9 mouse cellular contexts compared by ENCODE assay signal in genomic region chr5:115155831-115156230, GRCm38 (mm10). TPM values are rescaled to one million over a fixed set of nuclear protein-coding genes. Genes with fewer than 3 reads are reported as not detected.
A peak's percentile ranks its signal among the peaks of the same experiment; 100 is the strongest.
DNase-seq lines count a peak whose midpoint lies in the region; ATAC-seq lines count a peak whose summit lies in the region.
"Had no signal": no experiment of that assay in that cellular context is flagged by ENCODE, and none has a peak within 500 bp of the region (broad histone marks: within the 10 kb centered on the region; RNA-seq: fewer than 3 reads in every experiment).

No protein-coding gene starts in this region.

- H3K4me2 ChIP-seq in hindbrain, embryonic 15.5 days, result peak overlapping the region; percentile 92
- H3K4me2 ChIP-seq in liver, embryonic 11.5 days, result peak overlapping the region; percentile 94
- H3K4me2 ChIP-seq in neural tube, embryonic 14.5 days (ENCODE audit: low read depth, low read length), result peak overlapping the region; percentile 95

- H3K36me3 ChIP-seq in hindbrain, embryonic 15.5 days, result no peaks in the 10 kb centered on the region
- peaks cover 3% of the 10 kb centered on the region for H3K36me3 ChIP-seq in liver, embryonic 11.5 days (ENCODE audit: control insufficient read depth, insufficient read depth, low read length)
- peaks cover 2% of the 10 kb centered on the region; the same call in 1 of the 2 replicates for H3K36me3 ChIP-seq in neural tube, embryonic 14.5 days (ENCODE audit: control insufficient read depth, insufficient read depth, low read length)

- DNase-seq in cerebellum, postnatal 25 days, result peak; percentile 16 to 47
- no peak for DNase-seq in cerebellum, adult 9-11 months
- peak; percentile 39 for DNase-seq in brain, adult 2 months (ENCODE audit: low read depth, low spot score)
- DNase-seq in liver, embryonic 11.5 days (ENCODE audit: low spot score), result no peak
- DNase-seq in layer of hippocampus, postnatal 25 days (ENCODE audit: extremely low spot score in 1 of 2, low spot score in 1 of 2), result no peak
- DNase-seq in adrenal gland, postnatal 10 days, result no peak

- no peaks in the 10 kb centered on the region for H3K9me3 ChIP-seq in hindbrain, embryonic 15.5 days
- no peaks in the 10 kb centered on the region for H3K9me3 ChIP-seq in liver, embryonic 11.5 days (ENCODE audit: control insufficient read depth, low read length)
- no peaks in the 10 kb centered on the region for H3K9me3 ChIP-seq in neural tube, embryonic 14.5 days (ENCODE audit: control insufficient read depth, low read length)

- no peak for ATAC-seq in hindbrain, embryonic 15.5 days (ENCODE audit: low FRiP score, low read depth)
- ATAC-seq in liver, embryonic 11.5 days (replicated peaks; ENCODE audit: low FRiP score), result no peak
- no peak for ATAC-seq in neural tube, embryonic 14.5 days (ENCODE audit: low read depth)
- ATAC-seq: Patski had no signal

- H3K9ac ChIP-seq in hindbrain, embryonic 15.5 days, result peak overlapping the region; percentile 15; the same call in 1 of the 2 replicates
- peak overlapping the region; percentile 41; the same call in 1 of the 2 replicates for H3K9ac ChIP-seq in liver, embryonic 11.5 days (ENCODE audit: low read depth, low read length)
- H3K9ac ChIP-seq in neural tube, embryonic 14.5 days (replicated peaks; ENCODE audit: low read depth, low read length), result peak overlapping the region; percentile 22; the same call in 1 of the 2 replicates

- peaks cover 60% of the 10 kb centered on the region for H3K4me1 ChIP-seq in hindbrain, embryonic 15.5 days (replicated peaks)
- peaks cover 48% of the 10 kb centered on the region for H3K4me1 ChIP-seq in liver, embryonic 11.5 days (replicated peaks; ENCODE audit: control insufficient read depth, insufficient read depth, low read length)
- peaks cover 34% of the 10 kb centered on the region for H3K4me1 ChIP-seq in neural tube, embryonic 14.5 days (ENCODE audit: control insufficient read depth, insufficient read depth, low read length)

- H3K27ac ChIP-seq in hindbrain, embryonic 15.5 days (replicated peaks), result no peak overlapping the region
- H3K27ac ChIP-seq in liver, embryonic 11.5 days (ENCODE audit: low read depth, low read length), result peak overlapping the region; percentile 40; the same call in 1 of the 2 replicates
- no peak overlapping the region for H3K27ac ChIP-seq in neural tube, embryonic 14.5 days (ENCODE audit: low read depth, low read length)

- no peaks in the 10 kb centered on the region for H3K27me3 ChIP-seq in hindbrain, embryonic 15.5 days
- no peaks in the 10 kb centered on the region for H3K27me3 ChIP-seq in liver, embryonic 11.5 days (replicated peaks; ENCODE audit: control insufficient read depth, insufficient read depth, low read length)
- no peaks in the 10 kb centered on the region for H3K27me3 ChIP-seq in neural tube, embryonic 14.5 days (ENCODE audit: control insufficient read depth, insufficient read depth, low read length)
- H3K27me3 ChIP-seq: Patski had no signal

- peak overlapping the region; percentile 5 for H3K4me3 ChIP-seq in hindbrain, embryonic 15.5 days
- H3K4me3 ChIP-seq in liver, embryonic 11.5 days (ENCODE audit: low read depth, low read length), result peak overlapping the region; percentile 99
- H3K4me3 ChIP-seq in neural tube, embryonic 14.5 days (ENCODE audit: low read depth, low read length), result peak overlapping the region; percentile 1; the same call in 1 of the 2 replicates

- WGBS in hindbrain, embryonic 15.5 days, result 46% methylated on average over 5 of the region's 5 CpGs
- WGBS in liver, embryonic 11.5 days, result 25% methylated on average over 5 of the region's 5 CpGs
- 34% methylated on average over 5 of the region's 5 CpGs for WGBS in neural tube, embryonic 14.5 days

RNA-seq across cellular contexts. Expression of gene Mlec, which starts 2.1 kb away (rescaled TPM):
- polyA plus RNA-seq in hindbrain, embryonic 15.5 days (2015; fragmentation: Nextera tagmentation; extraction: Ambion mirVana), result 30.6 and 33.6 TPM in 2 replicates
- polyA plus RNA-seq in liver, embryonic 11.5 days (2014; fragmentation: Nextera tagmentation; extraction: Ambion mirVana), result 56.2 and 59.5 TPM in 2 replicates
- 23.9 and 26.2 TPM in 2 replicates for polyA plus RNA-seq in neural tube, embryonic 14.5 days (2014; fragmentation: Nextera tagmentation; extraction: Ambion mirVana)
- 10 to 100 TPM; 75.6 to 86.5 TPM for total RNA-seq in layer of hippocampus, postnatal 25 days (2021)
- 100 to 1,000 TPM; 160 to 163 TPM for total RNA-seq in adrenal gland, postnatal 10 days (2021)

RNA-seq across cellular contexts. Expression of gene Unc119b, which starts 21.1 kb away (rescaled TPM):
- 36.9 and 38.0 TPM in 2 replicates for polyA plus RNA-seq in hindbrain, embryonic 15.5 days (2015; fragmentation: Nextera tagmentation; extraction: Ambion mirVana)
- 26.8 and 27.3 TPM in 2 replicates for polyA plus RNA-seq in liver, embryonic 11.5 days (2014; fragmentation: Nextera tagmentation; extraction: Ambion mirVana)
- polyA plus RNA-seq in neural tube, embryonic 14.5 days (2014; fragmentation: Nextera tagmentation; extraction: Ambion mirVana), result 27.9 and 33.9 TPM in 2 replicates
- 10 to 100 TPM; 26.8 to 30.9 TPM for total RNA-seq in layer of hippocampus, postnatal 25 days (2021)
- 10 to 100 TPM; 31.8 to 34.1 TPM for total RNA-seq in adrenal gland, postnatal 10 days (2021)

RNA-seq across cellular contexts. Expression of gene Acads, which starts 36.7 kb away (rescaled TPM):
- polyA plus RNA-seq in hindbrain, embryonic 15.5 days (2015; fragmentation: Nextera tagmentation; extraction: Ambion mirVana), result 21.6 and 23.1 TPM in 2 replicates
- 35.5 and 37.4 TPM in 2 replicates for polyA plus RNA-seq in liver, embryonic 11.5 days (2014; fragmentation: Nextera tagmentation; extraction: Ambion mirVana)
- 11.3 and 11.7 TPM in 2 replicates for polyA plus RNA-seq in neural tube, embryonic 14.5 days (2014; fragmentation: Nextera tagmentation; extraction: Ambion mirVana)
- total RNA-seq in layer of hippocampus, postnatal 25 days (2021), result 1 to 10 TPM; 8.0 to 8.1 TPM
- total RNA-seq in adrenal gland, postnatal 10 days (2021), result 100 to 1,000 TPM; 356 to 367 TPM

RNA-seq across cellular contexts. Expression of gene Cabp1, which starts 38.4 kb away (rescaled TPM):
- 11.2 and 14.2 TPM in 2 replicates for polyA plus RNA-seq in hindbrain, embryonic 15.5 days (2015; fragmentation: Nextera tagmentation; extraction: Ambion mirVana)
- polyA plus RNA-seq in liver, embryonic 11.5 days (2014; fragmentation: Nextera tagmentation; extraction: Ambion mirVana), result 0.89 and 1.4 TPM in 2 replicates
- 28.1 and 30.3 TPM in 2 replicates for polyA plus RNA-seq in neural tube, embryonic 14.5 days (2014; fragmentation: Nextera tagmentation; extraction: Ambion mirVana)
- total RNA-seq in layer of hippocampus, postnatal 25 days (2021), result 100 to 1,000 TPM; 118 to 121 TPM
- total RNA-seq in adrenal gland, postnatal 10 days (2021), result 1 to 10 TPM; 4.1 to 4.4 TPM

RNA-seq across cellular contexts. Expression of gene Gm10401, which starts 57.7 kb away (rescaled TPM):
- 39.1 and 39.3 TPM in 2 replicates for polyA plus RNA-seq in hindbrain, embryonic 15.5 days (2015; fragmentation: Nextera tagmentation; extraction: Ambion mirVana)
- polyA plus RNA-seq in liver, embryonic 11.5 days (2014; fragmentation: Nextera tagmentation; extraction: Ambion mirVana), result 19.5 and 25.1 TPM in 2 replicates
- 53.0 and 60.9 TPM in 2 replicates for polyA plus RNA-seq in neural tube, embryonic 14.5 days (2014; fragmentation: Nextera tagmentation; extraction: Ambion mirVana)
- total RNA-seq in layer of hippocampus, postnatal 25 days (2021), result not detected
- total RNA-seq in adrenal gland, postnatal 10 days (2021), result not detected
- polyA plus RNA-seq: Patski had no signal

Comparison
In these comparisons a context has a peak if more than half of its experiments do, and no peak if none do; other contexts are left out.
1. DNase-seq: peak in cerebellum, postnatal 25 days (2 of 2) and brain, adult 2 months (single experiment); none in cerebellum, adult 9-11 months (single experiment), liver, embryonic 11.5 days (single experiment), layer of hippocampus, postnatal 25 days (0 of 2) and adrenal gland, postnatal 10 days (single experiment).
2. H3K4me3 ChIP-seq: peak in every context shown above with its lines; median percentile 99 in liver, embryonic 11.5 days; 5 in hindbrain, embryonic 15.5 days; 1 in neural tube, embryonic 14.5 days.
3. Peak in every context shown above with its lines, with median percentiles within 50 percentile points of each other: H3K4me2 ChIP-seq and H3K9ac ChIP-seq.